Mouse (Mus musculus): Measurements from ENCODE around the gene Gm45234.

Gm45234 gene

GRCm38 (mm10) chr6:124741842-124742241, 14.0 kb downstream of the Gm45234 start:
- in situ Hi-C loops (cut with MboI, MseI) = loop anchor here in 1 of 2 experiments (10.0 kb wide), 1 partner anchor 1937 kb away; the partner anchor contains the start of gene Slc2a3

GRCm38 (mm10) chr6:124740888-124741761, 14.7 kb downstream of the Gm45234 start, which contains the start of gene Grcc10:
Grcc10 (minus strand) TSS chr6:124741374.
- in situ Hi-C loops (cut with MboI, MseI) = loop anchor here in 1 of 2 experiments (10.0 kb wide), 1 partner anchor 1936 kb away; the partner anchor contains the start of gene Slc2a3

GRCm38 (mm10) chr6:124740211-124740887, 15.5 kb downstream of the Gm45234 start:
- in situ Hi-C loops (cut with MboI, MseI) = loop anchor here in 1 of 2 experiments (10.0 kb wide), 1 partner anchor 1936 kb away; the partner anchor contains the start of gene Slc2a3

- in situ Hi-C loops (cut with MboI, MseI) = no loop called here
Observed at GRCm38 (mm10) chr6:124739231-124739796, 16.5 kb downstream of the Gm45234 start.

GRCm38 (mm10) chr6:124738511-124739023, 17.3 kb downstream of the Gm45234 start, which contains the start of gene Ptpn6:
Ptpn6 (minus strand) TSS chr6:124738714.
- in situ Hi-C loops (cut with MboI, MseI) = no loop called here

- in situ Hi-C loops (cut with MboI, MseI) = no loop called here
Observed at GRCm38 (mm10) chr6:124737040-124737439, 18.8 kb downstream of the Gm45234 start.

- in situ Hi-C loops (cut with MboI, MseI) = no loop called here
Observed at GRCm38 (mm10) chr6:124734417-124734816, 21.4 kb downstream of the Gm45234 start.

GRCm38 (mm10) chr6:124732476-124733370, 23.1 kb downstream of the Gm45234 start:
- in situ Hi-C loops (cut with MboI, MseI) = no loop called here

- in situ Hi-C loops (cut with MboI, MseI) = no loop called here
Observed at GRCm38 (mm10) chr6:124731038-124731437, 24.8 kb downstream of the Gm45234 start.

GRCm38 (mm10) chr6:124729850-124730705, 25.7 kb downstream of the Gm45234 start:
- in situ Hi-C loops (cut with MboI, MseI) = no loop called here

- in situ Hi-C loops (cut with MboI, MseI) = no loop called here
Observed at GRCm38 (mm10) chr6:124728621-124729020, 27.2 kb downstream of the Gm45234 start.

- in situ Hi-C loops (cut with MboI, MseI) = no loop called here
Observed at GRCm38 (mm10) chr6:124724472-124724871, 31.3 kb downstream of the Gm45234 start.

- in situ Hi-C loops (cut with MboI, MseI) = no loop called here
Observed at GRCm38 (mm10) chr6:124723541-124723940, 32.3 kb downstream of the Gm45234 start.

GRCm38 (mm10) chr6:124722876-124723473, 32.8 kb downstream of the Gm45234 start:
- in situ Hi-C loops (cut with MboI, MseI) = no loop called here

GRCm38 (mm10) chr6:124720904-124721303, 34.9 kb downstream of the Gm45234 start:
- in situ Hi-C loops (cut with MboI, MseI) = no loop called here

GRCm38 (mm10) chr6:124719354-124719978, 36.4 kb downstream of the Gm45234 start:
- in situ Hi-C loops (cut with MboI, MseI) = loop anchor here in 1 of 2 experiments (5.0 kb wide), 1 partner anchor 43 kb away; no protein-coding TSS in a partner anchor

- in situ Hi-C loops (cut with MboI, MseI) = loop anchor here in 1 of 2 experiments (5.0 kb wide), 1 partner anchor 44 kb away; no protein-coding TSS in a partner anchor
Observed at GRCm38 (mm10) chr6:124718703-124719102, 37.1 kb downstream of the Gm45234 start.

- in situ Hi-C loops (cut with MboI, MseI) = loop anchor here in 1 of 2 experiments (5.0 kb wide), 1 partner anchor 44 kb away; no protein-coding TSS in a partner anchor
Observed at GRCm38 (mm10) chr6:124717968-124718367, 37.9 kb downstream of the Gm45234 start.
